Mouse (Mus musculus) heart, adult 2 months (tissue): ENCODE results near the gene Polr2a.

Experiments used
- CTCF ChIP-seq: fragments of 200-600 bp; IDR thresholded peaks from 2 replicates; pipeline ENCODE4 v1.8.1; 2022; ENCODE audit warnings: antibody characterized with exemption, mild to moderate bottlenecking, moderate library complexity
- EP300 ChIP-seq: fragments of 200-500 bp; IDR thresholded peaks from 2 replicates; pipeline ENCODE4 v1.6.1; 2011; ENCODE audit warnings: low read depth, low read length, control low read depth; ENCODE audit not compliant: insufficient read depth
- POLR2A ChIP-seq: fragments of 200-500 bp; IDR thresholded peaks from 2 replicates; pipeline ENCODE4 v1.6.1; 2011; ENCODE audit warnings: mild to moderate bottlenecking, low read depth, low read length, control low read depth; ENCODE audit not compliant: insufficient read depth

DNA sequence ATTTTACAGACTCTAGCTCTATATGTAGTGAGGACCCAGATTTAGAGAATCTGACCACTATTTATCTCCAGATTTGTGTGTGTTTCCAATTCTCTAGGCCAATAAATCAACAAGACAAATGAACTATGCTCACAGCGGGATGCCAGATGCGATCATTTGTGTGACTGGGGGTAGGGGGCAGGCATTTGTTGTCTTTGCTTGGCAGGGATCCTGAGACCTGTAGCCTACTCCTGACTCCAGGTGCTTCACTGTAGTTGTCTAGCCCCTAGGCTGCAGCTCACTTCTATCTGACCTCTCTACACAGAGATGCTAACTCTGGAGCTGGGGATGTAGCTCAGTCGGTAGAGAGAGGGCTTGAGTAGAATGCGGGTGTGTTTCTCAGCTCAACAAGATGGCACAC, 23.4 kb upstream of the Polr2a start:
- no peak for TF ChIP-seq CTCF
- TF ChIP-seq EP300: no peak
- no peak for TF ChIP-seq POLR2A
